Mouse (Mus musculus) mouse trophoblast stem cell (cell line): ENCODE results near the gene Rcn1.

Experiments used
- in situ Hi-C, 2 experiments: fragments of 300-500 bp; cut with MseI, MboI; formaldehyde crosslinking; loops; 2 replicates in 1 of 2; 3 replicates in 1 of 2; pipeline ENCODE4 v1.15.1; 2025

Gene Rcn1

DNA sequence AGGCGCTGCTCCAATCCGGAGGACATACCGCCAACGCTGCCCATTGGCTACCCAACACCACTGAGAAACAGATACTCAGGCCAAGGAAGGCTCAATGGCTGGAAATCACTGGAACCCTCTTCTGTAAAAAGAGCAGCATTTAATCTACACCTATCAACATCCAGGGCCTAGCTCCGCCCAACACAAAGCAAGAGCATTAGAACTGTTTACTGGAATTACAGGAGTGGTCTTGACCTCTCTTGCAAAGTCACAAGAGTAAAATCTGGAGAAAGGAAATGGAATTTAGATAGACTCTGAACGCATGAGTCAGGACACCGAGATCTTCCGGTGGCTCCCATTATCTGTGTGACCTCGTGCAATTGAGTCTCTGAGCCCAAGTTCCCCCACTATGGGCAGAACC is 3.1 kb downstream of the Rcn1 start:
- in situ Hi-C loops = no loop called here

- in situ Hi-C loops = no loop called here
Measured at GRCm38 (mm10) chr2:105394375-105394774, 4.7 kb downstream of the Rcn1 start.

GRCm38 (mm10) chr2:105392514-105392913 is 6.6 kb downstream of the Rcn1 start:
- in situ Hi-C loops = no loop called here

DNA sequence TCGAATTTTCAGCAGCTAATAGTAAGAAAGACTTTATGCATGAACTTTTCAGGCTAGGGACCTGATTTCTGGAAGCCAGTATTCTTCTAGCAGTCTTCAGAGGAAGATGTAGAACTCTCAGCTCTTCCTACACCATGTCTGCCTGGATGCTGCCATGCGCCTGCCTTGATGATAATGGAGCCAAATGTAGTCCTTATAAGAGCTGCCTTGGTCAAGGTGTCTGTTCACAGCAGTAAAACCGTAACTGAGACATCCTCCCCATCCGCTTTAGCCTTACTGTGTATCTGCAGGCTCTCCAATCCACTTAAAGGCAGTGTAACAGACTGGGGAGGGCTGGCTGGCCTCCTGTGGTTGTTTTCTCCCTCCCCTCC is 7.7 kb downstream of the Rcn1 start:
- in situ Hi-C loops = no loop called here

DNA sequence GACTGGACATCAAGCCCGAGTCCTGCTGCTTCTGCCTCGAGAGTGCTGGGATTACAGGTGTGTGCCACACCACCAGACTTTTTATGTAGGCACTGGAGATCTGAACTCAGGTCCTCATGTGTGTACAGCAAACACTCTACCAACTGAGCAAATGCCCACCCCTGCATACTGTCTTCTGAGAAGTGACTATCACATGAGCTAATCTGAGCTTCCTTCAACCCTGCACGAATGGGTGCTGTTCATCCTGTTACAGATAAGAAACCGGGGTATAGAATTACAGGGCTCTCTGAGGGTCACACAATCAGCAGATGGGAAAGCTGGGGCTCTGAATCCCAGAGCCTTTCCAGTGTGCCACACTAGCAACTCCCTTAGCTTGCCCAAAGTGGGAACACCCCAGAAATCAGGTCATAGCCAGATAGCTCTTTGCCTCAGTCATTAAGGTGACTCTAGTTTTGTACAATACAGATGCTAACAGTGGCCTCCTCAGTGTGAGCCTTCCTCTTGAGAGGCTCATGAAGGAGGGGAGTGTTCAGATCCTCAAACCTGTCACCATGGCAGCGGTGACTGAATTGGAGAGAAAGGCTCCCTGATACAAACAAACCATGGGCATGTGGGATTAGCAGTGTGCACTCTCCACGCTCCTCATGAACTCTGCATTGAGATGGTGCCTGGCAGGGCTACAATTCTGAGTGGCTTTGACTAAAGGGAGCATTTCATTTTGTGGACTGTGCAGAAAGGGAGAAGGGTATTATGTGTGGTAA is 8.3 kb downstream of the Rcn1 start:
- in situ Hi-C loops = no loop called here

DNA sequence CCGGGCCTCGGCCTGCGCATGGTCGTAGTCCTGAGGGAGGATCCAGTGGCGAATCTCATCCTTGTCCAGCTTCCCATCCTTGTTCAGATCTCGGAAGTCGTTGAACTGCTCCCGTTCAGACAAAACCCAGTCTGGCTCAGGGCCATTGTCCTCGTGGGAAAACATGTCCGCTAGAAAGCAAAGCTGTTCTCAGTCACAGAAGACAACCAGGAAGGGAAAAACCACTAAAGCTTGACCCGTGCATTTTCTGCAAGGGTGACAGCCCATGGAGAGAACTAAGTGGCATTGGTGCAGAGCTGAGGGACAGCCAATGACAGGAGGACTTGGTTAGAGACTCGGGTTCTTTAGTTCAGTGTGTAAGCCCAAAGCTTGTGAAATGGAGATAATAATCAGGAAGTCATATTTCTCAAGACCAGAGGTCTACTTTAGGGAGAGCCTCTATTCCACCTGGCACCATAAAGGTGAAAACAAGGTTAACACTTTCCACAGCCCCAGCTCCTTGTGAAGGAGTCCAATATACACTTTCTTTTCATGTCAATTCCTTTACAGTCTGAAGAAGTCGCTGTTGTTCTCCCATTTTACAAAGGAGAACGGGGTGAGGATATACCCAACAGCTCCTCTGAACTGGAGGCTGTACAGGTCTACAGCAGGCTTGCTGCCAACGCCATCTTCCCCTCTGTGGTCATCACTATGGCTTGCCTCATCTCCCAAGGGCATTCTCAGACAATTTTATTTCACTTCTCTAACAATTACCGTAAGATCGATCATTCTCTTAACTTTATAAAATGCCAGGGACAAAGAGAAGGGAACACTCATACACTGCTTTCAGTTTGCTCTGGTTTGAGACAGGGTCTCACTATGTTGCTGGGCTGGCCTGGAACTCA is 9.9 kb downstream of the Rcn1 start:
- in situ Hi-C loops = no loop called here

GRCm38 (mm10) chr2:105386418-105386817 is 12.7 kb downstream of the Rcn1 start:
- in situ Hi-C loops = no loop called here

DNA sequence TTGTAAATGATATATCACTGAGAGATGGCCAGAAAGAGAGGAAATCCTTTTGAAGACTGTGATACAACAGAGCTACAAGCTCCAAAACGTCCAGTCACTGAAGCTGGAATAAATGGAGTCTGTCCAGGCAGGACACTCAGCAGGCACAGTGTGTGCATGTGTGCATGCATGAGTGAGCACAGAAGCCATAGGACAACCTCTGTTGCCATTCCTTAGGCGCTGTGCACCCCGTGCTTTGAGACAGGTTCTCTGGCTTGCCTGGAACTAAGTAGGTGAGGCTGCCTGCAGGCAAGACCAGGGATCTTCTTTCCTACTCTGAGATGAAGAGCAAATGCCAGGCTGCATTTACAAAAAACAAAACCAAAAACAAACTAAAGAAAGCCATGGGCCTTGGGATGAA is 14.1 kb downstream of the Rcn1 start:
- in situ Hi-C loops = no loop called here

DNA sequence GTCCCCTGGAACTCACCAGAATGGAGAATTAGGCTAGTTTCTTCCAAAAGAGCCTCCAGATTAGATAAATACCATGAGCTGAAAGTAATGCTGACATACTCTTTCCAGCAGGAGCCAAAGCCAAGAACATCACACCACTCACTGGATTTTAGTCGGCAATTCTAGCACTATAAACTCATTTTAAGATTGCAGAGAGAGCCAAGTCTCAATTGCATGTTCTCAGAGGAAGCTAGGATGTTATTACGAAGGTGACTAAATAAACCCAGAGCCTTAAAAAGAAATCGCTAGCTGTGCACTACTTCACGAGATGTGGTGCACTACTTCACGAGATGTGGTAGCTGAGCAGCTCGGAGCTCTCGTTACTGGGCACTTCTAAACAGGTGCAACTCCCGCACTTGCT is 16.1 kb downstream of the Rcn1 start:
- in situ Hi-C loops = no loop called here

GRCm38 (mm10) chr2:105380757-105381319 is 18.3 kb downstream of the Rcn1 start:
- in situ Hi-C loops = no loop called here

- in situ Hi-C loops = no loop called here
Measured at GRCm38 (mm10) chr2:105379682-105380081, 19.4 kb downstream of the Rcn1 start.

DNA sequence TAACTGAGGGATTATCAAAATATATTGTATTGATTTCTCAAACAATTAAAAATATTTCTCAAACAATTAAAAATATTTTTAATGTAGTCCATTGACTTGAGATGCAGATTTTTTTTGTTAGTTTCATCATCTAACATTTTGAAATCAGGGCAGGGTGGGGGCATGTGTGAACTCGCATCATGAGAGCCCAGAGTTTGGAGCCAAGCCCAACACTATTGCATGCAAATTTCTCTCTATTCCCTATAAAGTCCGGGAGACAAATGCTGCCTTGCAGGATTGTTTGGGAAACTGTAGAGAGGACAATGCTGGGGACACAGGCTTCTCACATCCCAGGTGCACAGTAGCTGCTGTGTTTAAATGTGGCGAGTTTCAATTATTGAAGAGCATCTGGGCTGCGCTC is 23.4 kb downstream of the Rcn1 start:
- in situ Hi-C loops = no loop called here

DNA sequence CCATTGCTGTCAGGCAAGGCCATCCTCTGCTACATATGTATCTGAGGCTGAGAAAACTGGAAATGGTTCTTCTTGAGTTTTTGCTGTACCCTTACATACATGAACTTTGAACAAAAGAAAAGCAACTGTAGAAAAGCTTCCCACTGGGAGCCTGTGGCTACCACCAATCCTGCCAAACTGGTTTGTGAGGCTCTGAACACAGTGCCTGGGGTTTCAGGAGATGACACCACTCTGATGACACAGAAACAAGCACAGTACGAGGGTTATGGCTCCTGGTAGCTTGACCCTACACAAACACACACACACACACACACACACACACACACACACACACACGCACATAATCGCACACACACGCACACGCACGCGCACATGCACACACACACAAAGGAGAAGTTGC is 23.9 kb downstream of the Rcn1 start:
- in situ Hi-C loops = no loop called here

DNA sequence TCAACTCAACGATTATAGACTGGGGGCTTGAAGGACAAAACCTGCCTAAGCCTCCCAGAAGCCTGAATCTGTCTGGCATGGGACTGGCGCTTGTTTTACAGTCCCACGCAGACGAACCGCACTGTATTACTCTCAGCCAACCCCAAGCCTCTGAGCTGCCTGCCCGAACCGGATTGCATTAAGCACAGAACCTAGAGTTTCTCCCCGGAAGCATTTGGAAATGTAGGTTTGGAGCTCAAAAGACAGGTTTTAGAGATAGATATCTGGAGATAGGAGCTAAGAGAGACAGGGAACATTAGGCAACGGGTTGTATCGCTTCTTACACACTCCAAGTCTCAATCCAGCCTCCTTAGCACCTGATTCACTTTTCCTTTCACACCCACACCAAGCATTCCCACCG is 25.5 kb downstream of the Rcn1 start:
- in situ Hi-C loops = no loop called here

- in situ Hi-C loops = no loop called here
Measured at GRCm38 (mm10) chr2:105372727-105373126, 26.4 kb downstream of the Rcn1 start.

DNA sequence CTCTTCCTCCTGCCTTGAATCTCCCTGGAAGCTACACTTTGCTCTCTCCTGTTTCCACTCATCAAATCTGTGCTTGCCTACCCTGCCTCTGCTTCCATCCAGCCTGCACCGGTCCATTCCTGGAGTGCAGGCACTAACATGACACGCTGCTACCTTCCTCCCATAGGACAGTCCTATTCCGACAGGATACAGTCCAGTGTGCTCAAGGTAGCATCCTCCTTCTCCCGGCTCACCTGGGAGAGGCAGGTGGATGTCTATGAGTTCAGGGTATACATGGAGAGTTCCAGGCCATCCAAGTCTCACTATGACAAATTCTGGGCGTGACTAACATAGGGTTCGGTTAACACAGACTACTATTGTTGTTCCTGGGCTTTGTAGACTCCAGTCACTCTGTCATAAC is 27.0 kb downstream of the Rcn1 start:
- in situ Hi-C loops = no loop called here

DNA sequence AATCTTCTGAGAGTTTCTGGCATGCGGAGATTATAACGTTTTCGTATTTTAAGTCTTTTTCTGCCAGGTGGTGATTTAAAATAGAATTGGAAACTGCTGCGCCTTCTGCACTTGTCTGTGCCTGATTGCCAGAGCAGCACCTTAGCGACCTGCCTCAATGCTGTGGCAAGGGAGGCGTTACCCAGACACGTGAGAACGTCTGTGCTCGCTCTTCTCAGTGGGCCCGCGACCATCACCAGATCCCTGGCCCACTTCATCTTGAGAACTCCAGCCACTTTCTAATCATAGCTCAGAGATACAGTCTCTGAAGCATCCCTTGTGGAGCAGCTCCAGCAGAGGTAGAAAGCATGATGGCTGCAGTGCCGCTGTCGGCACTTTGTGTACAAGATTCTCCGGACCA is 28.4 kb downstream of the Rcn1 start:
- in situ Hi-C loops = no loop called here

- in situ Hi-C loops = no loop called here
Measured at GRCm38 (mm10) chr2:105370240-105370639, 28.9 kb downstream of the Rcn1 start.

- in situ Hi-C loops = loop anchor here (5.0 to 10.0 kb wide), 2 partner anchors 57 to 60 kb away; no protein-coding TSS in a partner anchor
Measured at GRCm38 (mm10) chr2:105367623-105368022, 31.5 kb downstream of the Rcn1 start.

- in situ Hi-C loops = no loop called here
Measured at GRCm38 (mm10) chr2:105358040-105358439, 41.1 kb downstream of the Rcn1 start.

DNA sequence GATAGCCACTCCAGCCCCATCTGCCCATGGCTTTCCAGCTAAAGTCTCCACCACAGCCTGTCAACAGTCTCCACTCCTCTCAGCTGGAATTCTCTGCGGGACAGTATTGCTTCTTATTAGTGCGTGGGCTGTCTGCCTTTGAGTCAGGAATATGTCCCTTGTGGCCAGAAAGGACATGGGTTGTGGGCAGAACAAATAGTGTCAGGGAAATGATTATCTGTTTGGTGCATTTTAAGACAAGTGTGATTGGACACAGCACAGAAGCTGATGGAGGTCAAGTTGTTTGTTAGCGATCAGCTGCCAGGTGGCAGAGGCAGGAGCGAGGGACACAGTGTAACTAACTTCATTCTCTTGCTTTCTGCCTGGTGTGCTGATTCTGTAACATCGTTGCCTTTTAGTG is 42.3 kb downstream of the Rcn1 start:
- in situ Hi-C loops = no loop called here

DNA sequence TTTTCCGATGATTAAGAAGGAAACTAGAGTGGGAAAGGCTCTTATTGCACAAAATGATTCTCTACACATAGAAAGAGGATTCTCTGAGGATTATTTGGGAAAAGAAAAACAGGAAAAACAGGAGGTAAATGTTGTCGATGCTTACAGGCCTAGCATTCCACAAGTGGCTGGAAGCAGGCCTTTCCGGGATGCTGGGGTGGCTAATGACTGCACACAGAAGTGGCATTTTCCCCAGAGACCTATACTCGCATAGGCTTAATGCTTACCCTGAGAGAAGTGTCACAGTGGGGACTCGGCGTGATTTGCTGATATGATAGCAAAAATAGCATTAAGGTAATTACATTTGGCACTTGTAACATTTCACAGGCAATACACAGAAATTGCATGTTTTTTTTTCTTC is 50.2 kb downstream of the Rcn1 start:
- in situ Hi-C loops = no loop called here

GRCm38 (mm10) chr2:105339993-105340392 is 59.1 kb downstream of the Rcn1 start:
- in situ Hi-C loops = loop anchor here (10.0 kb wide), 1 partner anchor 85 kb away; no protein-coding TSS in a partner anchor
